Mouse (Mus musculus): ENCODE results near the gene Zmym3. TPM values are rescaled to one million over a fixed set of nuclear protein-coding genes. Genes with fewer than 3 reads are reported as not detected.

The Zmym3 gene
- 20.8 and 37.8 TPM in 2 replicates for polyA plus RNA-seq (2012; rRNA removed; ENCODE audit: low replicate concordance)

DNA sequence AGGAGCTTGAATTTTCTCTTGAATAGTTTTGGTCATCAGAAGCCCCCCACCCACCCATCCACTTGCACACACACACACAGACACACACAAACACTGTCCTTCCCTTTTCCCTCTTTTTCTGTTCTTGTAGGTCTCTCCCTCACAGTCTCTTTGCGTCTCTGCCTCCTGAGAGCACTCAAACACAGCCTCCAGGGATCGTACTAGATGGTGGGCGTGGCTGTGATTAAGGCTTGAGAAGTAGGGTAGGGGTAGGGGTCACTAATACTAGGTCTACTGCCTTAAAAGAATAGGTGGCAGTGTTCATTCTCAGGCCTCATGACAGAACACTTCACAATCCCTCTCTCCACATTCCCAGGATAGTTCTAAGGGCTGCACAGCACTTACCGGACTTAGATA lies at the start of gene Zmym3:
Gene Zmym3 (minus strand): TSS at position 150 of the 396 bp plus-strand sequence.

DNA sequence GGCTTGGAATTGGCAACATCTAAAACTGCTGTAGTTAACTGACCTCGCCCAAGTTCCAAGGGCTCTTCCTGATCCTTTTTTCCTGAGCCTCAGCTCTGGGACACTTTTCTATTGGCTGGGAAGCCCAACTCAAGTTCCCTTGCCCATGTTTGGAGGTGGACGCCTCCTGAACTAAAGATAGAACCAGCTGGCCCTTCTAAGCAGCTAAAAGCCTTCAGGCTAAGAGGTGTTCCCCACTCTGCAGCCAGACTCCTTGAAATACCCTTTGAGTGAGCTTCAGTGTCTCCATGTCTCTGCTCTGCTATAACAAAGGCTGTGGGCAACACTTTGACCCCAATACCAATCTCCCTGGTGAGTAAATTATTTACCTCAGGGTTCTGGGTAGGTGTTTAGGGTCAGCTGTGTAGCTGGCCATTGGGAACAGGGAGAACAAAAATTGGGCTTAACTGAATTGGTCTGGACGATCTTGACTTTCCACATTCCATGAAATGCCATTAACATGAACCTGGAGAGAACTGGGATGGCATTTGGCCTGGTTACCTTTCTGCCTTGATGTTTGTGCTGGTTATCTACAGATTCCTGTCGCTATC lies 28.3 kb upstream of the Zmym3 start, which contains the start of gene Itgb1bp2:
Gene Itgb1bp2 (plus strand): TSS at position 203 of the 590 bp plus-strand sequence.

DNA sequence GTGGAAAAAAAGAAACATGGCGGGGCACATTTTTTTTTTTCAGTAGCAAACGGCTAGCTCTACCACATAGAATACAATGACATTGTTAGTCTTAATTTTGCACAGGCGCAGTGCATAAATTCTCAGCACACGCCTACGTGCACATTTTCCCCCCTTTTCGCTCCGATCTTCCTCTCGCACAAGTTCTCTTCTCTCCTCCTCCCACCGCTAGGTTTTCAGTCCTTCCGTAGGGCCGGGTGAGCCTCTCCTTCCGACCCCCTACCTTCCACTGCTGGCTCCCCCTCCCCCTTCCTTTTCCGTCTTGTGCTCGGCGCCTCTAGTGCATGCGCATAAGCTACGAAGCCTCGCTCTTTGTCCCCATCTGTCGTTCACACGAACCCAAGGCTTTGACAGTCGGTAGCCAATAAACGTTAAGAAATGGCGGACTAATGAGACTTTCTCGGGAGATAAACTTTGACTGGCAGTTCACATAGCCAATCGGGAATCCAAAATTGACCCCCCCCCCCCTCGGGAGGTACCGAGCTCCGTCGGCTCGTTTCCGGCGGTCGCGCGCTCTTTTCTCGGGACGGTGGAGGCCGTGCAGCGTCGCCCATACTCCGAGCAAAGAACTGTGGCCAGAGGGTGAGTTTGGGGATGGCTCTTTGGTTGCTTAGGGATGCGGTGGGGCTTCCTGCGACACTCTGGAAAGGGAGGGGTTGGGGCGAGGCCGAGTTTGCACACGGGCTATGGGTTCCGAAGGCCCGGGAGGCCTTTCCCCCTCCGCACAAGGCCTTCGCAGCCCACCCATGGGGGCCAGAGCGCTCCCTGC lies 8.7 kb upstream of the Zmym3 start, which contains the start of gene Nono:
Gene Nono (plus strand): TSS at position 177 of the 808 bp plus-strand sequence.

DNA sequence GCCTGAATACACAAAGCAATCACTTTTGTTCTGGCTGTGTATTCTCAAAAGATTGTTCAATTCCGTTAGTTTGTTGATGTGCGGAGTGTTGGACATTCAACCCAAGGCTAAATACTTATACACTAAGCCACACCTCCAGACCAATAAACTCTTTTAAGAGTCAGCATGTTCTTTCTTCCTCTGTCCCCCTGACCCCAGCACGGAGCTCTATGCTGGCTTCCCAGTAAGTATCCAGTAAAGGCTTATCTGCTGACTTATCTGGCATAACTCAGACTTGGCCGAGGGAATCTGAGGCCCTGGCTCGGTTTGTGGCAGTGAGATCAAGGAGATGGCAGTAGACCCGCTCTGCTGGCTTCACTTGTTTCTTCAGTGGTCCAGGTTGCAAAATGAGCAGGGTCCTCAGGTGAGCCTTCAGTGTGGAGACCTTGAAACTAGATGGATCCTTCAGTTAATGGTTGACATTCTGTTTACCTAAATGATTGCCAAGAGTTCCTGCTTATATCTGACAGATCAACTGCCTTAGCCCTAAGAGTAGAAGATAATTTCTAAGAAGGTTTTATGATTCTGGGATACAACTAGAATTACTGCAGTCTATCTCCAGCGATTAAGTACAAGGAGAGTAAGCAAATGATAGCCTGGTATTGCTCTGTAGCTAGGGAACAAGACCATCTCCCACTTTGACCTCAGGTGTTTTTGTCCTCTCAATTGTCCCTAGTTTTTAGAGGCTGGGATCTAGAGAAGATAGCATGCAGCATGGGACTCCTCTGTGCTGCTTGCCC lies 44.3 kb downstream of the Zmym3 start, which contains the start of gene Gjb1:
Gene Gjb1 (plus strand): TSS at position 189 of the 779 bp plus-strand sequence.

Other genes starting within 250 kb of the Zmym3 start
- gene Snx12, start 198.3 kb downstream of the Zmym3 start, polyA plus RNA-seq (2012; rRNA removed; ENCODE audit: low replicate concordance), result 12.8 and 18.6 TPM in 2 replicates
- 39.2 and 67.8 TPM in 2 replicates for gene Foxo4, start 166.3 kb downstream of the Zmym3 start, polyA plus RNA-seq (2012; rRNA removed; ENCODE audit: low replicate concordance)
- 0.60 and 1.3 TPM in 2 replicates for gene Gm614, start 156.9 kb downstream of the Zmym3 start, polyA plus RNA-seq (2012; rRNA removed; ENCODE audit: low replicate concordance)
- gene Il2rg, start 152.6 kb downstream of the Zmym3 start, polyA plus RNA-seq (2012; rRNA removed; ENCODE audit: low replicate concordance), result 114 and 164 TPM in 2 replicates
- gene Gm20489, start 151.8 kb downstream of the Zmym3 start, polyA plus RNA-seq (2012; rRNA removed; ENCODE audit: low replicate concordance), result not detected in 2 replicates
- gene Med12, start 146.8 kb downstream of the Zmym3 start, polyA plus RNA-seq (2012; rRNA removed; ENCODE audit: low replicate concordance), result 167 and 203 TPM in 2 replicates
- 0.06 and 0.33 TPM in 2 replicates for gene Nlgn3, start 121.7 kb downstream of the Zmym3 start, polyA plus RNA-seq (2012; rRNA removed; ENCODE audit: low replicate concordance)
- 1.7 and 8.1 TPM in 2 replicates for gene Gjb1, start 44.5 kb downstream of the Zmym3 start, polyA plus RNA-seq (2012; rRNA removed; ENCODE audit: low replicate concordance)
- gene Nono, start 8.5 kb upstream of the Zmym3 start, polyA plus RNA-seq (2012; rRNA removed; ENCODE audit: low replicate concordance), result 62.6 and 80.9 TPM in 2 replicates
- 0.13 and 47.8 TPM in 2 replicates for gene Itgb1bp2, start 28.2 kb upstream of the Zmym3 start, polyA plus RNA-seq (2012; rRNA removed; ENCODE audit: low replicate concordance)
- gene Taf1, start 111.9 kb upstream of the Zmym3 start, polyA plus RNA-seq (2012; rRNA removed; ENCODE audit: low replicate concordance), result 1.9 and 3.2 TPM in 2 replicates
- gene Ogt, start 219.2 kb upstream of the Zmym3 start, polyA plus RNA-seq (2012; rRNA removed; ENCODE audit: low replicate concordance), result 52.7 and 156 TPM in 2 replicates

Measured in mammary gland, adult 2 months (tissue).